Mouse (Mus musculus) embryo, embryonic 10 days (tissue): ENCODE measurements around the gene Trim45.

Source experiments
- DNase-seq: peaks from one replicate; pipeline ENCODE4 v3.0.0-alpha.2; 2015; ENCODE audit warnings: low spot score

Gene Trim45

GRCm38 (mm10) chr3:100921825-100922505, at the start of gene Trim45:
Trim45 (plus strand) TSS chr3:100922202.
- peak; percentile 99 for DNase-seq

- no peak for DNase-seq
Observed at GRCm38 (mm10) chr3:100877057-100877456, 44.9 kb upstream of the Trim45 start.

GRCm38 (mm10) chr3:100881403-100881802, 40.6 kb upstream of the Trim45 start:
- DNase-seq = no peak

- no peak for DNase-seq
Observed at GRCm38 (mm10) chr3:100881843-100882634, 40.0 kb upstream of the Trim45 start.

- DNase-seq = no peak
Observed at GRCm38 (mm10) chr3:100889234-100889633, 32.8 kb upstream of the Trim45 start.

GRCm38 (mm10) chr3:100890406-100890805, 31.6 kb upstream of the Trim45 start:
- no peak for DNase-seq

- DNase-seq = peak; percentile 14
Observed at GRCm38 (mm10) chr3:100892383-100893335, 29.3 kb upstream of the Trim45 start.

GRCm38 (mm10) chr3:100895500-100895899, 26.5 kb upstream of the Trim45 start:
- DNase-seq = no peak

GRCm38 (mm10) chr3:100906128-100906527, 15.9 kb upstream of the Trim45 start:
- no peak for DNase-seq

GRCm38 (mm10) chr3:100906916-100907315, 15.1 kb upstream of the Trim45 start:
- DNase-seq = peak; percentile 53

- DNase-seq = no peak
Observed at GRCm38 (mm10) chr3:100908594-100908993, 13.4 kb upstream of the Trim45 start.

GRCm38 (mm10) chr3:100910621-100911020, 11.4 kb upstream of the Trim45 start:
- DNase-seq = no peak

GRCm38 (mm10) chr3:100911026-100911425, 11.0 kb upstream of the Trim45 start:
- DNase-seq = no peak

- DNase-seq = no peak
Observed at GRCm38 (mm10) chr3:100911498-100912213, 10.3 kb upstream of the Trim45 start.

- DNase-seq = peak; percentile 81
Observed at GRCm38 (mm10) chr3:100916844-100917243, 5.2 kb upstream of the Trim45 start.

GRCm38 (mm10) chr3:100920611-100921140, 1.3 kb upstream of the Trim45 start:
- DNase-seq = no peak

- no peak for DNase-seq
Observed at GRCm38 (mm10) chr3:100922506-100923375, 739 bp downstream of the Trim45 start.

- no peak for DNase-seq
Observed at GRCm38 (mm10) chr3:100924065-100924732, 2.2 kb downstream of the Trim45 start.

- no peak for DNase-seq
Observed at GRCm38 (mm10) chr3:100925176-100925575, 3.2 kb downstream of the Trim45 start.
